Mouse (Mus musculus) brain, embryonic 14.5 days (tissue): ENCODE data around the gene Omp.

Experiments
- CTCF ChIP-seq: fragments of 200-500 bp; IDR thresholded peaks from 2 replicates; pipeline ENCODE4 v1.5.1; 2012; ENCODE audit warnings: inconsistent platforms, mild to moderate bottlenecking, moderate library complexity, borderline replicate concordance; ENCODE audit not compliant: insufficient read depth, insufficient read length; ENCODE audit errors: extremely low read depth
- POLR2A ChIP-seq: fragments of 200-500 bp; IDR thresholded peaks from 2 replicates; pipeline ENCODE4 v1.6.1; 2012; ENCODE audit warnings: mild to moderate bottlenecking, inconsistent platforms, borderline replicate concordance; ENCODE audit not compliant: poor library complexity, insufficient read depth, insufficient read length, severe bottlenecking; ENCODE audit errors: extremely low read depth

DNA sequence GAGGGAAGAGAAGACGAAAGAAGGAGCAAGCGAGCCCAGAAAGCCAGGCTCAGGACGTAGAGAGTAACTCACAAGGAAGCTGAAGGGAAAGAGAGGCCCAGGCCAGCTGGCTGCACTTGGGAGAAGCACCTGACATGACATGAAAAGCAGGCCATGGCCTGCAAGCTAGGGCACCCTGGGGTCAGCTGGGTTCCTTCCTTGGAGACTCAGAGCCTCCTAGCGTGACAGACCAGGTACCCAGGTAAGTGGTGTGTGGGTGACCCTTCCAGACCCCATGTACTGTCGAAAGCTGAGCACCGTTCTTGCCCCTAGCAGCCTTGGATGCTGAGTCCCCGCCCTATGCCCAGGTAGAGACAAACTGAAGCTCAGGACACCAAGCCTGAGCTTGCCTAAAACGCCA is 27.4 kb upstream of the Omp start:
- no peak for TF ChIP-seq CTCF
- TF ChIP-seq POLR2A = no peak
